In the genomic region with DNA sequence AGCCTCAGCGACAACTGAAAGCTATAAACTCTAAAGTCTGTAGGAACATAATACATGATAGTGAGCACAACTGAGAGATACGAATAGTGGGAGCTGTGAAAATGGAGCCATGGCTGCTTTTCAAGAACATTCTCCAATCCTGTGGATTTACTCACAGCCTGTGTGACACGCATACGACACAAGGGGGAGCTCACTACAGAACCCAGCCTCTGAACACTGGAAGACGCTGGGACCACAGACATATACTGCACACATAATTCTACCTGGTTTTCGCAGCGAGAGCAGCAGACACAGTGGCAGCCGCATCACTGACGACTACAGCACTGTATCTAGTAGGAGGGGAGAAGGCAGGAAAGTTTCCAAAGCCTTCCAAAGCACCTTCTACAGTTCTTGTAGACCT, we compare ENCODE assay signal across 8 mouse cellular contexts.
DNase-seq lines count a peak whose midpoint lies in the region; ATAC-seq and TF ChIP-seq lines count a peak whose summit lies in the region.

No protein-coding gene starts in this region.

- no peak; the same call in 1 of the 2 replicates for TF ChIP-seq EP300 in CH12.LX (IDR thresholded peaks at IDR 0.05; ENCODE audit: low read length)

- peaks cover 0 to 16% of the 10 kb centered on the region in 2 experiments; a peak in 2 of 4 replicates for H3K4me1 ChIP-seq in CH12.LX (ENCODE audit: control insufficient read depth in 1 of 2, insufficient read depth in 2 of 2)
- peaks cover 14% of the 10 kb centered on the region for H3K4me1 ChIP-seq in liver, embryonic 16.5 days (ENCODE audit: control insufficient read depth, low read depth, low read length)
- no peaks in the 10 kb centered on the region for H3K4me1 ChIP-seq in neural tube, embryonic 12.5 days

- peak overlapping the region; percentile 6; the same call in 1 of the 2 replicates for H3K4me2 ChIP-seq in CH12.LX (ENCODE audit: insufficient read depth, low read depth, poor library complexity, severe bottlenecking)
- peak overlapping the region; percentile 37 for H3K4me2 ChIP-seq in liver, embryonic 16.5 days (ENCODE audit: low read depth, low read length)
- H3K4me2 ChIP-seq in neural tube, embryonic 12.5 days (replicated peaks): no peak overlapping the region

- DNase-seq in CH12.LX (ENCODE audit: extremely low read depth): peak; percentile 94
- peak; percentile 91 for DNase-seq in brain, adult 2 months (ENCODE audit: low read depth, low spot score)
- DNase-seq in heart, postnatal 10 days: peak; percentile 63 to 78
- peak; percentile 71 for DNase-seq in layer of hippocampus, adult 11-12 months (ENCODE audit: low spot score)
- DNase-seq in testis, postnatal 14 days (ENCODE audit: low spot score): peak; percentile 19

- in situ Hi-C loops in CH12.LX (cut with MboI; ENCODE audit: low pct_ligation_motif_present, low pct_unique_long_range_greater_than_20kb, low sequenced_read_pairs): loop anchor here (25.0 kb wide), 1 partner anchor 430 kb away; a partner anchor contains a TSS

- H3K27ac ChIP-seq in CH12.LX (ENCODE audit: insufficient read depth, low read depth): no peak overlapping the region
- no peak overlapping the region for H3K27ac ChIP-seq in liver, embryonic 16.5 days (ENCODE audit: low read length)
- H3K27ac ChIP-seq in neural tube, embryonic 12.5 days: no peak overlapping the region

- intact Hi-C loops in heart, postnatal 10 days (cut with DNase I): loop anchor here (1.0 kb wide), 1 partner anchor 192 kb away; no protein-coding TSS in a partner anchor

- ATAC-seq in erythroblast, adult 5-6 weeks (replicated peaks; ENCODE audit: low FRiP score, poor library complexity, severe bottlenecking): peak; percentile 90
- ATAC-seq in liver, embryonic 16.5 days (ENCODE audit: low read depth): peak; percentile 45; the same call in 1 of the 2 replicates
- peak; percentile 82 for ATAC-seq in neural tube, embryonic 12.5 days (ENCODE audit: low FRiP score, low read depth)

- no peaks in the 10 kb centered on the region for H3K27me3 ChIP-seq in CH12.LX (replicated peaks)
- H3K27me3 ChIP-seq in liver, embryonic 16.5 days (ENCODE audit: control insufficient read depth, insufficient read depth, low read depth, low read length): no peaks in the 10 kb centered on the region
- no peaks in the 10 kb centered on the region for H3K27me3 ChIP-seq in neural tube, embryonic 12.5 days (replicated peaks)

- TF ChIP-seq RAD21 in CH12.LX (IDR thresholded peaks at IDR 0.05; ENCODE audit: low read depth, low read length): peak; percentile 84

- peaks cover 0 to 7% of the 10 kb centered on the region in 2 experiments for H3K36me3 ChIP-seq in CH12.LX (replicated peaks in 1 of 2; ENCODE audit: control insufficient read depth in 1 of 2, insufficient read depth in 1 of 2, low read length in 1 of 2)
- H3K36me3 ChIP-seq in liver, embryonic 16.5 days (ENCODE audit: control insufficient read depth, insufficient read depth): no peaks in the 10 kb centered on the region
- H3K36me3 ChIP-seq in neural tube, embryonic 12.5 days: no peaks in the 10 kb centered on the region

- peak overlapping the region; percentile 43 to 48 (median 47) for H3K4me3 ChIP-seq in CH12.LX (replicated peaks in 1 of 3; ENCODE audit: low read depth in 2 of 3, low read length in 2 of 3, poor library complexity in 1 of 3)
- H3K4me3 ChIP-seq in liver, embryonic 16.5 days (ENCODE audit: low read depth, low read length): peak overlapping the region; percentile 39
- H3K4me3 ChIP-seq in neural tube, embryonic 12.5 days: no peak overlapping the region

- dilution Hi-C loops in CH12.LX (cut with MboI; ENCODE audit: extremely low pct_ligation_motif_present, extremely low pct_unique_long_range_greater_than_20kb, low sequenced_read_pairs): no loop called here

- H3K9me3 ChIP-seq in CH12.LX (replicated peaks; ENCODE audit: low read length): peaks cover 5% of the 10 kb centered on the region
- no peaks in the 10 kb centered on the region for H3K9me3 ChIP-seq in liver, embryonic 16.5 days (replicated peaks; ENCODE audit: control insufficient read depth, low read length)
- H3K9me3 ChIP-seq in neural tube, embryonic 12.5 days: no peaks in the 10 kb centered on the region

- H3K79me2 ChIP-seq in CH12.LX (replicated peaks; ENCODE audit: control insufficient read depth, extremely low read depth, insufficient read depth, poor library complexity, severe bottlenecking): no peaks in the 10 kb centered on the region

- peak; percentile 82 to 98 for TF ChIP-seq CTCF in CH12.LX (conservative IDR thresholded peaks at IDR 0.05 in 1 of 2, IDR thresholded peaks at IDR 0.05 in 1 of 2; ENCODE audit: low read depth in 2 of 2, low read length in 2 of 2)

- TF ChIP-seq POLR2A in CH12.LX (IDR thresholded peaks at IDR 0.05; ENCODE audit: low read depth, low read length): no peak

- WGBS in liver, embryonic 16.5 days (ENCODE audit: insufficient replicate concordance): 33% methylated on average over 9 of the region's 9 CpGs
- WGBS in neural tube, embryonic 12.5 days: 52% methylated on average over 9 of the region's 9 CpGs

- H3K9ac ChIP-seq in CH12.LX (ENCODE audit: insufficient read depth, low read depth): peak overlapping the region; percentile 17; the same call in 1 of the 2 replicates
- no peak overlapping the region for H3K9ac ChIP-seq in liver, embryonic 16.5 days (ENCODE audit: low read depth, low read length)
- no peak overlapping the region for H3K9ac ChIP-seq in neural tube, embryonic 12.5 days

TF ChIP-seq in CH12.LX, 34 proteins besides CTCF, POLR2A, EP300 and RAD21:
- TF ChIP-seq SMC3 (IDR thresholded peaks at IDR 0.05; ENCODE audit: low read depth, low read length) (peak; percentile 99), MEF2A (IDR thresholded peaks at IDR 0.05; ENCODE audit: borderline replicate concordance, low read depth, low read length) (peak; percentile 34; the same call in 1 of the 2 replicates), NRF1 (IDR thresholded peaks at IDR 0.05; ENCODE audit: low read depth, low read length) (0 out of 2 replicates have a peak, but pooled peaks have one; percentile 26), JUN (IDR thresholded peaks at IDR 0.05; ENCODE audit: insufficient read depth, low read depth, low read length) (no peak), MAZ (IDR thresholded peaks at IDR 0.05; ENCODE audit: low read depth, low read length) (no peak), ZC3H11A (IDR thresholded peaks at IDR 0.05; ENCODE audit: low read depth, low read length) (peak; percentile 67; the same call in 1 of the 2 replicates), IRF4 (IDR thresholded peaks at IDR 0.05; ENCODE audit: low read depth, low read length) (0 out of 2 replicates have a peak, but pooled peaks have one; percentile 15)
TF ChIP-seq in CH12.LX: peak in this region for 5.

Comparison
In these comparisons a context has a peak if more than half of its experiments do, and no peak if none do; other contexts are left out.
1. DNase-seq: peak in every context shown above with its lines; median percentile 94 in CH12.LX; 91 in brain, adult 2 months; 71 in layer of hippocampus, adult 11-12 months; 70 in heart, postnatal 10 days; 19 in testis, postnatal 14 days.